Mouse (Mus musculus) heart, adult 2 months (tissue): Measurements from ENCODE around the gene Slirp.

Source experiments
- CTCF ChIP-seq: fragments of 200-600 bp; IDR thresholded peaks from 2 replicates; pipeline ENCODE4 v1.8.1; 2022; ENCODE audit warnings: antibody characterized with exemption, mild to moderate bottlenecking, moderate library complexity
- EP300 ChIP-seq: fragments of 200-500 bp; IDR thresholded peaks from 2 replicates; pipeline ENCODE4 v1.6.1; 2011; ENCODE audit warnings: low read depth, low read length, control low read depth; ENCODE audit not compliant: insufficient read depth
- POLR2A ChIP-seq: fragments of 200-500 bp; IDR thresholded peaks from 2 replicates; pipeline ENCODE4 v1.6.1; 2011; ENCODE audit warnings: mild to moderate bottlenecking, low read depth, low read length, control low read depth; ENCODE audit not compliant: insufficient read depth

- TF ChIP-seq POLR2A (no peak), EP300 (no peak), CTCF (no peak)
Observed at GRCm38 (mm10) chr12:87426354-87427031, 17.2 kb upstream of the Slirp start.
